Mouse (Mus musculus): ENCODE data around the gene Notum. TPM values are rescaled to one million over a fixed set of nuclear protein-coding genes. Genes with fewer than 3 reads are reported as not detected.

Notum gene
- total RNA-seq (2017) = not detected in 2 replicates

DNA sequence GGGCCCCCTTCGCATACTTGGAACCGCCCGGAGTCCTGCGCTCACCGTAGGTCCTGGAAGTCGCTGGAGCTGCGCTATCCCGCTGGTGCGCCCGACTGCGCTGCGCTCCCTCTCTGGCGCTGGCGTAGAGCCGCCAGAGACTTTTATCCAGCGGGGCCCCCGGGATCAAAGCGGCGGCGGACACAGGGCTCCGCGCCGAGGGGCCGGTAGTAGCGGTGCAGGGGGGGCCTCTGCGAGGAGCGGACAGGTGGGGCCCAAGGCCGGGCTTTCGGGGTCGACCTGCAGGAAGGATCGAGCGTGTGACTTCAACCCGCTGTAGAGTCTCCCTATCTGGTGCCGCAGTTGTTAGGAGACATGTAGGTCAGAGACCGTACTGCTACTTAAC lies at the start of gene Notum:
TSS of gene Notum (minus strand) at position 100 of the 385 bp plus-strand sequence.
- no peak for ATAC-seq (replicated peaks in 1 of 2; ENCODE audit: insufficient read depth in 1 of 2, low FRiP score in 2 of 2, low TSS enrichment in 1 of 2, low read depth in 1 of 2, poor library complexity in 2 of 2, severe bottlenecking in 2 of 2)

DNA sequence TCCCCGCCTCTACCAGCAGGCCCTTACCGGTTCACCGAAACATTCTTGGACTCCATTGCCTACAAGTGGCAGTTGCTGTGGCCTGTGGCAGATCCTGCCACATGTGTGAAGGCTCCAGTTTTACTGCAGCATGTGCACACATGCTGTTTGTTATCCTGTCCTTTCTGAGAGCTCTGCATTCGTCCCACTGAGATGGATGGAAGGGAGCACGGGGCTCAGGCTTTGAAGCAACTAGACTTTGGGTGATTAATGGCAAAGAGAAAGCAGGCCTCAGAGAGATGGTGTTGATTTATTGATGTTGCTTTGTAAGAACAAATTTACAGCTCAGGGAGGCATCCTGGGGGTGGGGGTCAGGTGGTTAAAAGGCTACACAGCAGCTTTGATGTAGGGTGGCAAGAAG lies 49.7 kb upstream of the Notum start:
- ATAC-seq (replicated peaks in 1 of 2; ENCODE audit: insufficient read depth in 1 of 2, low FRiP score in 2 of 2, low TSS enrichment in 1 of 2, low read depth in 1 of 2, poor library complexity in 2 of 2, severe bottlenecking in 2 of 2) = no peak

- ATAC-seq (replicated peaks in 1 of 2; ENCODE audit: insufficient read depth in 1 of 2, low FRiP score in 2 of 2, low TSS enrichment in 1 of 2, low read depth in 1 of 2, poor library complexity in 2 of 2, severe bottlenecking in 2 of 2) = no peak
These were observed 48.6 kb upstream of the Notum start for GRCm38 (mm10) chr11:120709551-120709950.

DNA sequence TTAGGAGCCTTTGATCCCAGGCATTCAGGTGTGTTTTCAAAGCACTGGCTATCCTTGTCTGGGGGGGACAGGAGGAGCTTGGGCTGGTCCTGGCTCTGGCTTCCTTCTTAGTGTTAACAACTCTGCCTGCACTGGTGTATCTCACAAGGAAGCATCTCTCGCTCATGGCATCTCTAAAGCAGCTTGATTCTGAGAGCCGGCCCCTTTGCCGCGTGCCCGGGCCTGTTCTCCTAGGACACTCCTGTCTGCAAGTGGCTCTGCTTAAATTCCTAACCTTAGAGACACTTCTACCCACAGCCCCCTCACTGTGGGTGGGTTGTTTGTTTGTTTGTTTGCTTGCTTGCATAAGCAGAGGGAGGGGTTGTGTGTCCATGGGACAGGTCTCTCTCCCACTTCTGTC lies 47.0 kb upstream of the Notum start:
- no peak for ATAC-seq (replicated peaks in 1 of 2; ENCODE audit: insufficient read depth in 1 of 2, low FRiP score in 2 of 2, low TSS enrichment in 1 of 2, low read depth in 1 of 2, poor library complexity in 2 of 2, severe bottlenecking in 2 of 2)

- no peak for ATAC-seq (replicated peaks in 1 of 2; ENCODE audit: insufficient read depth in 1 of 2, low FRiP score in 2 of 2, low TSS enrichment in 1 of 2, low read depth in 1 of 2, poor library complexity in 2 of 2, severe bottlenecking in 2 of 2)
These were observed 46.2 kb upstream of the Notum start for GRCm38 (mm10) chr11:120707225-120707624.

- ATAC-seq (replicated peaks in 1 of 2; ENCODE audit: insufficient read depth in 1 of 2, low FRiP score in 2 of 2, low TSS enrichment in 1 of 2, low read depth in 1 of 2, poor library complexity in 2 of 2, severe bottlenecking in 2 of 2) = no peak
These were observed 45.1 kb upstream of the Notum start for GRCm38 (mm10) chr11:120706120-120706519.

DNA sequence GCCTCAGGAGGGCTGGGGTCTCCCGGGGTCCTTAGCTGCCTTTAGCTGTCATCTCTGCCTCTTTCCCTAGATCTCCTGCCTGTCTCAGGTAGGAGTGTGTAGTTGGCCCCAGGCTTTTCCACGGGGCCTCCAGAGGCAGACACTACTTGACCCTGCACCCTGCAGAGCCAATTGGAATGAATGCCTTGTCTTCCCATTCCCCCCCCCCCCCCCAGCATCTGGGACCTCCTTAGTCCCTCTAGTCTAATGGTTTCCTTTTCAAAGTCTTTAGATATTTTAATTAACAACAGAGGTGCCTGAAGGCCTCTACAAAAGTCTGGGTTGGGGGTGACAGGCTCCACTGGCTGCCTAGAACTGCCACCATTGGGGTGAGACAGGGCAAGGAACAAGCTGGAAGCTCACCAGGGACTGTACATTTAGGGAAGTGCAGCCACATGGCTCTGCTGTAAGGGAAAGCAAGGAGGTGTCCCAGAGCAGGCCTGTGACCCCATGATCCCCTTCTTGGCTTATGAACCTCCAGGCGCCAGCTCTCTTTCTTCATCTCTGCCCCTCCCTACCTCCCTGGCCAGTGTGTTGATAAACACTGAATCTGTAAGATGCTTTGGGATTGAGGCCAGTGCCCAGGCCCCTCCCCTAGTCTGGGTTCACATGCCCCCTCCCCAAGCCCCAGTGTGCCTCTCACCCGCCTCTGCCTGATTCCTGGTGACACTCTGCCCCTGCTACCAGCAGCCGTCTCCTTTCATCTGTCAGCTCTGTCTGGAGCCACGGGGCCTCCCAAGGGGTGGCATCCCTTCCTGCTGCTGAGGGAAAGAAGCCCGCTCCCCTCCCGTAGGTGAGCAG lies 43.7 kb upstream of the Notum start:
- no peak for ATAC-seq (replicated peaks in 1 of 2; ENCODE audit: insufficient read depth in 1 of 2, low FRiP score in 2 of 2, low TSS enrichment in 1 of 2, low read depth in 1 of 2, poor library complexity in 2 of 2, severe bottlenecking in 2 of 2)

GRCm38 (mm10) chr11:120703696-120704454 lies 42.9 kb upstream of the Notum start:
- ATAC-seq (replicated peaks in 1 of 2; ENCODE audit: insufficient read depth in 1 of 2, low FRiP score in 2 of 2, low TSS enrichment in 1 of 2, low read depth in 1 of 2, poor library complexity in 2 of 2, severe bottlenecking in 2 of 2) = no peak

DNA sequence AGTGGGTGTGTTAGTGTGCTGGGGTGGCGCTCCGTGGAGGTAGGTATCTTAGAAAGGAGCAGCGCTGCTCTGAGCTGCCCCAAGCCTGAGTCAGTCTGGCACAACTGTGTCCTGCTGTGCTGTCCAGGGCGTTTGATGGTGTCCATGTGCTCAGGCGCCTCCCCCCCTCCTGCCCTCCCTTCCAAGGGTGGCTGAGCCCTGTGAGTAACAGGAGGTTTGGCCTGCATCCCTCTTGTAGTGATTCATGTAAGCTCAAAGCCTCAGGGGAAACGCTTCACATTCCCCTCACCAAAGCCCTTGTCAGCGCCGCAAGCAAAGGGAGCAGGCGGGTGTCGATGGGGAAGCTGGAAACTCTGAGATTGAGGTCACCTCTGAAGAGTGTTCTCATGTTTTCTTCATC lies 36.8 kb upstream of the Notum start:
- ATAC-seq (replicated peaks in 1 of 2; ENCODE audit: insufficient read depth in 1 of 2, low FRiP score in 2 of 2, low TSS enrichment in 1 of 2, low read depth in 1 of 2, poor library complexity in 2 of 2, severe bottlenecking in 2 of 2) = no peak

- ATAC-seq (replicated peaks in 1 of 2; ENCODE audit: insufficient read depth in 1 of 2, low FRiP score in 2 of 2, low TSS enrichment in 1 of 2, low read depth in 1 of 2, poor library complexity in 2 of 2, severe bottlenecking in 2 of 2) = no peak
These were observed 35.6 kb upstream of the Notum start for GRCm38 (mm10) chr11:120696568-120696967.

- ATAC-seq (replicated peaks in 1 of 2; ENCODE audit: insufficient read depth in 1 of 2, low FRiP score in 2 of 2, low TSS enrichment in 1 of 2, low read depth in 1 of 2, poor library complexity in 2 of 2, severe bottlenecking in 2 of 2) = no peak
These were observed 34.7 kb upstream of the Notum start for GRCm38 (mm10) chr11:120695641-120696040.

DNA sequence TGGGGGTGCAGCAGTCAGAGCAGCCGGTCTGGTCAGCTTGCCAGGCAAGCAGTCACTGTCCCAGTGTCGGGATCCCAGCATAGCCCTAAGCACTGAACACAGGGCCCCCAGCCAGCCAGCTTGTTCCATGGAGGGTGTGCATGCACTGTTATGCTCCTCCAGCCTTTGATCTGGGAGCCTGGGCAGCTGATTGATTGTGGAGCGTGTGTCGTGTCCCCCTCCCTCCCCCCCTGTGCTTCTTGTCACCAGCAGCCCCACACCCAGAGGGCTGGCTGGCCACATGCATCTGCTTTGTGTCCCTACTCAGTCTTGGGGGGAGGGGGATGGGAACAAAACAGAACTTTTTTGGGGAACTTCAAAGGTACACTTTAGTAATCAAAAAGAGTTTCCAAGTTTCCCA lies 34.2 kb upstream of the Notum start:
- ATAC-seq (replicated peaks in 1 of 2; ENCODE audit: insufficient read depth in 1 of 2, low FRiP score in 2 of 2, low TSS enrichment in 1 of 2, low read depth in 1 of 2, poor library complexity in 2 of 2, severe bottlenecking in 2 of 2) = no peak

- no peak for ATAC-seq (replicated peaks in 1 of 2; ENCODE audit: insufficient read depth in 1 of 2, low FRiP score in 2 of 2, low TSS enrichment in 1 of 2, low read depth in 1 of 2, poor library complexity in 2 of 2, severe bottlenecking in 2 of 2)
These were observed 32.5 kb upstream of the Notum start for GRCm38 (mm10) chr11:120693461-120693860.

- ATAC-seq (replicated peaks in 1 of 2; ENCODE audit: insufficient read depth in 1 of 2, low FRiP score in 2 of 2, low TSS enrichment in 1 of 2, low read depth in 1 of 2, poor library complexity in 2 of 2, severe bottlenecking in 2 of 2) = no peak
These were observed 31.6 kb upstream of the Notum start for GRCm38 (mm10) chr11:120692471-120693011.

DNA sequence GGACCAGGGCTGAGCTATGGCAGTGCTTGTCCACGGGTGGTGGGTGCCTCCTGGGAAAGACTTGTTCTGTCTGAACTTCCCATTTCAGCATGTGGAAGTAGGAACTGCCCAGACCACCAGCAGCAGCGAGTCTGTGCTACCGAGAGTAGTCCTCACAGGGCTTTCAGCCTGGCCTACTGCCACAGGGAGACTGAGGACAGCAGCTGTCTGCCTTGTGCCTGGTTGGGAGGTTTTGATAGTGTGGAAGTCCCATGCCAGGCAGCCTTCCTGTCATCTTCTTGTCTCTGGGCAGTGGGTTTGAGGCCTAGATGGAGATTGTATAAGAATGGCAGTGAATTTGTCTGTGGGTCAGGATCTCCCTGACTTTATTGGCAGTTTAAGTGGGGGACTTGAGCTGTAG lies 28.4 kb upstream of the Notum start:
- ATAC-seq (replicated peaks in 1 of 2; ENCODE audit: insufficient read depth in 1 of 2, low FRiP score in 2 of 2, low TSS enrichment in 1 of 2, low read depth in 1 of 2, poor library complexity in 2 of 2, severe bottlenecking in 2 of 2) = no peak

GRCm38 (mm10) chr11:120686650-120687272 lies 25.8 kb upstream of the Notum start:
- no peak for ATAC-seq (replicated peaks in 1 of 2; ENCODE audit: insufficient read depth in 1 of 2, low FRiP score in 2 of 2, low TSS enrichment in 1 of 2, low read depth in 1 of 2, poor library complexity in 2 of 2, severe bottlenecking in 2 of 2)

DNA sequence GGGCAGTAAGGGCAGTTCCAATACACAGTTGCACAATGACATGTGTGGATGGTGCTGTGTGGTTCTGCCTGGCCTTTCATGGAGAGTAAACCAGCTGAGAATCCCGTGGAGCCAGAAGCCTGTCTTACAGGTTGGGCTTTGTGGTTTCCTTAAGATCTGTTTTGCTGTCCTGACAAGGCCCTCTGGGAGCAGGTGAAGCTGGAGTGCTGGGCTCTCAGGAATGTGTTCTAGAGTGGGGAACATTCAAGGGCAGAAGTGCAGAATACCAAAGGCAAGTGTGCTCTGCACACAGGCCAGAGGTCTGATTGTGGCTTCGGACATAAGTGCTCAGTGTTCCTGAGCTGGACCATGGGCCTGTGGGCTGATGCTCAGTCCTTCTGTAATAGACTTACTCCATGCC lies 23.7 kb upstream of the Notum start:
- ATAC-seq (replicated peaks in 1 of 2; ENCODE audit: insufficient read depth in 1 of 2, low FRiP score in 2 of 2, low TSS enrichment in 1 of 2, low read depth in 1 of 2, poor library complexity in 2 of 2, severe bottlenecking in 2 of 2) = no peak

GRCm38 (mm10) chr11:120684086-120684485 lies 23.1 kb upstream of the Notum start:
- no peak for ATAC-seq (replicated peaks in 1 of 2; ENCODE audit: insufficient read depth in 1 of 2, low FRiP score in 2 of 2, low TSS enrichment in 1 of 2, low read depth in 1 of 2, poor library complexity in 2 of 2, severe bottlenecking in 2 of 2)
